ENCODE assay signal across 9 mouse cellular contexts in genomic region chr7:130773171-130773830, GRCm38 (mm10). TPM values are rescaled to one million over a fixed set of nuclear protein-coding genes. Genes with fewer than 3 reads are reported as not detected.
A peak's percentile ranks its signal among the peaks of the same experiment; 100 is the strongest.
DNase-seq lines count a peak whose midpoint lies in the region; ATAC-seq and TF ChIP-seq lines count a peak whose summit lies in the region.
"Had no signal": no experiment of that assay in that cellular context is flagged by ENCODE, and none has a peak within 500 bp of the region (broad histone marks: within the 10 kb centered on the region; RNA-seq: fewer than 3 reads in every experiment).

No protein-coding gene starts in this region.

- no peaks in the 10 kb centered on the region for H3K36me3 ChIP-seq in stomach, embryonic 16.5 days (ENCODE audit: control insufficient read depth, insufficient read depth, low read length)

- WGBS in stomach, embryonic 16.5 days, result 54% methylated on average over 11 of the region's 11 CpGs

- H3K4me2 ChIP-seq in stomach, embryonic 16.5 days (ENCODE audit: low read depth, low read length), result no peak overlapping the region

- intact Hi-C loops in gastrocnemius, adult 2 months (cut with DNase I), result loop anchor here (1.0 to 10.0 kb wide), 3 partner anchors 54 to 272 kb away; no protein-coding TSS in a partner anchor

- H3K4me3 ChIP-seq in gastrocnemius, adult 2 months, result no peak overlapping the region
- no peak overlapping the region for H3K4me3 ChIP-seq in stomach, embryonic 16.5 days (replicated peaks; ENCODE audit: low read length)

- DNase-seq in gastrocnemius, adult 2 months, result peak; percentile 56
- no peak for DNase-seq in gastrocnemius, adult 8-10 months (ENCODE audit: low spot score in 2 of 2)
- DNase-seq in A20 (ENCODE audit: low read depth, low spot score), result peak; percentile 64
- DNase-seq in heart, postnatal 4 days, result peak; percentile 74
- DNase-seq in lung, adult 18-20 months, result peak; percentile 32 to 46
- DNase-seq in right cerebral cortex, postnatal 36 days (ENCODE audit: low spot score in 2 of 2), result no peak

- peak; percentile 65 for ATAC-seq in activated CD4-positive, CD25-positive, alpha-beta regulatory T cell, adult 4 months
- ATAC-seq in stomach, embryonic 16.5 days (ENCODE audit: insufficient read depth, low FRiP score), result peak; percentile 82

- H3K4me1 ChIP-seq in stomach, embryonic 16.5 days (ENCODE audit: control insufficient read depth, insufficient read depth, low read length), result no peaks in the 10 kb centered on the region

- peak; percentile 81 for TF ChIP-seq CTCF in gastrocnemius, adult 2 months (IDR thresholded peaks at IDR 0.05)

- no peak overlapping the region for H3K9ac ChIP-seq in stomach, embryonic 16.5 days (ENCODE audit: low read length)

- no peak overlapping the region for H3K27ac ChIP-seq in gastrocnemius, adult 2 months
- H3K27ac ChIP-seq in stomach, embryonic 16.5 days (ENCODE audit: low read length), result 0 out of 2 replicates have a peak overlapping the region, but pooled peaks have one; percentile 24
- H3K27ac ChIP-seq: macrophage had no signal

- H3K27me3 ChIP-seq in stomach, embryonic 16.5 days (ENCODE audit: control insufficient read depth, insufficient read depth, low read length), result no peaks in the 10 kb centered on the region

- no peaks in the 10 kb centered on the region for H3K9me3 ChIP-seq in stomach, embryonic 16.5 days (replicated peaks; ENCODE audit: control insufficient read depth, low read length)

RNA-seq across cellular contexts. Expression of gene Btbd16, which starts 0.6 kb away (rescaled TPM):
- total RNA-seq in gastrocnemius, adult 2 months (2021), result not detected
- under 1 TPM in 1 of 4 experiments, not detected in 3; 0.21 TPM for total RNA-seq in gastrocnemius, adult 8-10 months (2022)
- polyA plus RNA-seq in activated CD4-positive, CD25-positive, alpha-beta regulatory T cell, adult 4 months (2017; shearing (Covaris generic)), result 1 to 10 TPM; 2.2 to 4.2 TPM
- under 1 TPM; 0.16 to 0.24 TPM for total RNA-seq in heart, postnatal 4 days (2021)
- polyA plus RNA-seq in stomach, embryonic 16.5 days (2015; fragmentation: Nextera tagmentation; extraction: Ambion mirVana), result 0.10 and 0.14 TPM in 2 replicates
- polyA plus RNA-seq: macrophage had no signal

Comparison
In these comparisons a context has a peak if more than half of its experiments do, and no peak if none do; other contexts are left out.
1. DNase-seq: peak in gastrocnemius, adult 2 months (single experiment), A20 (single experiment), heart, postnatal 4 days (single experiment) and lung, adult 18-20 months (2 of 2); none in gastrocnemius, adult 8-10 months (0 of 2) and right cerebral cortex, postnatal 36 days (0 of 2).